Mouse (Mus musculus) lung, postnatal 0 days (tissue): ENCODE measurements around the gene Gm49630.
"Not testable (repeated sequence)": the region's sequence is repeated elsewhere in the genome, so short reads cannot be mapped to it uniquely, and the experiment has no call there.

Source experiments
- CTCF ChIP-seq: IDR thresholded peaks from 2 replicates; pipeline ENCODE4 v1.5.1; 2016; ENCODE audit warnings: antibody characterized with exemption, mild to moderate bottlenecking
- EP300 ChIP-seq: IDR thresholded peaks from 2 replicates; pipeline ENCODE4 v1.6.1; 2016; ENCODE audit warnings: antibody characterized with exemption, mild to moderate bottlenecking, control low read depth

GRCm38 (mm10) chr17:7397079-7397478 lies 25.3 kb upstream of the Gm49630 start:
- TF ChIP-seq CTCF, EP300: not testable (repeated sequence)
